Mouse (Mus musculus) heart, embryonic 13.5 days (tissue): ENCODE results near the gene Ncl. TPM values are rescaled to one million over a fixed set of nuclear protein-coding genes. Genes with fewer than 3 reads are reported as not detected.

Source experiments
- ATAC-seq: fragments of 200-750 bp; cut with Nextera tagmentation; 2 replicates; pipeline ENCODE4 v1.8.0; 2017; ENCODE audit warnings: moderate TSS enrichment; ENCODE audit not compliant: insufficient number of reproducible peaks, low FRiP score, low TSS enrichment; ENCODE audit errors: extremely low read depth
- H3K27ac ChIP-seq: fragments of 300-500 bp; sonication (generic); replicated peaks from 2 replicates; pipeline ENCODE4 v1.5.1; 2015; ENCODE audit warnings: moderate library complexity, mild to moderate bottlenecking, inconsistent platforms
- H3K27me3 ChIP-seq: fragments of 300-500 bp; sonication (generic); replicated peaks from 2 replicates; pipeline ENCODE4 v1.6.1; 2015; ENCODE audit warnings: mild to moderate bottlenecking, inconsistent platforms
- H3K36me3 ChIP-seq: fragments of 300-500 bp; sonication (generic); 2 replicates; pipeline ENCODE4 v1.6.1; 2015; ENCODE audit warnings: mild to moderate bottlenecking, inconsistent platforms
- H3K4me1 ChIP-seq: fragments of 300-500 bp; sonication (generic); 2 replicates; pipeline ENCODE4 v1.6.1; 2015; ENCODE audit warnings: inconsistent platforms
- H3K4me2 ChIP-seq: fragments of 300-500 bp; sonication (generic); 2 replicates; pipeline ENCODE4 v1.6.1; 2015; ENCODE audit warnings: inconsistent platforms, mild to moderate bottlenecking, moderate library complexity
- H3K4me3 ChIP-seq: fragments of 300-500 bp; sonication (generic); 2 replicates; pipeline ENCODE4 v1.5.1; 2015; ENCODE audit warnings: moderate library complexity, mild to moderate bottlenecking, inconsistent platforms
- H3K9ac ChIP-seq: fragments of 300-500 bp; sonication (generic); 2 replicates; pipeline ENCODE4 v1.6.1; 2015; ENCODE audit warnings: inconsistent platforms, mild to moderate bottlenecking, moderate library complexity
- H3K9me3 ChIP-seq: fragments of 300-500 bp; sonication (generic); 2 replicates; pipeline ENCODE4 v1.6.1; 2016; ENCODE audit warnings: inconsistent platforms
- WGBS: fragments of 180-500 bp; shearing (Covaris S2); methylation state at CpG from one replicate; pipeline ENCODE4 v1.1.7; 2015; ENCODE audit warnings: mixed read lengths; 5-methylcytosine and 5-hydroxymethylcytosine counted together
- polyA plus RNA-seq: library from polyadenylated mRNA; unstranded; fragments of >200 nt; fragmentation: Nextera tagmentation; extraction: Ambion mirVana; gene quantifications from 2 replicates; pipeline ENCODE4 v1.2.1, GENCODE M21; 2015

Gene Ncl
- polyA plus RNA-seq, 1 experiment from 2014 or later, result 247 TPM

DNA sequence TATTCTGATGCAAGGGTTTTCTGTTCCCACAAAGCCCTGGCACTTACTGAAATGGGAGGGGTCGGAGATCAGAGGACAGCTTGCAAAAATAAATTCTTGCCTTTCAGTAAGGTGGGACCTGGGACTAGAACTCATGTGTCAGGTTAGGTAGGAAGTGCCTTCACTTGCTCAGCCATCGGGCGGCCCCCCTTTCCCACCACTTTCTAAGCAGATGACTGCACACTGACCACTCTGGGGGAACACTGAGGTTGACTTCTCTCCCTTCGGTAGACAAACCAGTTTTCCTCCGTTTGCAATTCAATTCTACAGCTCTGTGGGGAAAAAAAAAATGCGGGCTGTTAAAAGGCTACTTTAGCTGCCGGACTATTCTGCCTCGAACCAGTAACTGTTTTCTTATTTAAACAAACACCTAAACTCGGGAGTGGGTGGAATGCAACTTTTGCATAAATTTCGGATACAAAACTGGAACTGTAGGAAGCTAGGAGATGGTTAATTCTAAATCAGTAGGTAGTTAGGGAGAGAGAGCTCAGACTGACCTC lies 47.7 kb downstream of the Ncl start:
- no peak overlapping the region for H3K9ac ChIP-seq
- no peak for ATAC-seq
- no peak overlapping the region for H3K4me2 ChIP-seq
- 47% methylated on average over 10 of the region's 10 CpGs for WGBS
- H3K27ac ChIP-seq, result no peak overlapping the region
- no peak overlapping the region for H3K4me3 ChIP-seq
- no peaks in the 10 kb centered on the region for H3K9me3 ChIP-seq
- H3K4me1 ChIP-seq, result no peaks in the 10 kb centered on the region; the same call in 1 of the 2 replicates
- no peaks in the 10 kb centered on the region for H3K36me3 ChIP-seq
- peaks cover 15% of the 10 kb centered on the region; the same call in 1 of the 2 replicates for H3K27me3 ChIP-seq

DNA sequence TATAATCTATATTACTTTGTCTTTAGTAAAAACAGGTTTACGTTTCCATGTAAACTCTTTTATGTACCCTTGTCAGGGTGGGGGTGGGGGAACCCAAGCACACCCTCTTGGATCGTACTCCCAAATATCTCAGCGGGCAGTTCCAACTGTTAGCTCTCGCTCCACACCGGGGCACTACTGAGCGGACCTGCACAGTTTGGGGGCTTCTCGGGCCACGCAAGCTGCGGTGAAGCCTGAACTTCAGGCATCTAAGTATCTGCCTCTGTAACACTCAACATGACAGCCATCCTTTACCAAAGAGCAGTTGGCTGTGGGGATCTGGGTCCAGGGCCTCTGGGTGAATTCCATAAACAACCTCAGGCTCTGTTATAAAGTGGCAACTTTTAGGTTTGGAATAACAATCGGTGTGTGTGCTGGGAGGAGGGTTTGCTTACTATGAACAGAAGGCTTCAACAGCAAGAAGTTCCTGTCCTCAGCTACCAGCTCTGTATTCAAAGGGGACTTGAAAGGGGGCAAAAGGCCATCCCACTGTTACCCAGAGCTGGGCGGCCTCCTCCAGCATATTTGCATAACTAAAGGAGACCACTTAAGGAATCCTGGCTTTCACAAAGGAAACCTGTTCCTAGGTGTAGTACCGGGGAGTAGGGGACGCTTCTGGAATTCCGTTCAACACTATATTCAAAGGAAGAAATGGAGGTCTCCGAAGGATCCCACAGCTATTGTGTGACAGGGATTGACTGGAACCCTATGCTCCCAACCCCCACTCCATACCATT lies 48.5 kb downstream of the Ncl start:
- Histone ChIP-seq H3K4me1 (no peaks in the 10 kb centered on the region; the same call in 1 of the 2 replicates), H3K27me3 (peaks cover 21% of the 10 kb centered on the region), H3K27ac (no peak overlapping the region), H3K9me3 (no peaks in the 10 kb centered on the region), H3K36me3 (no peaks in the 10 kb centered on the region), H3K4me3 (no peak overlapping the region), H3K4me2 (no peak overlapping the region), H3K9ac (no peak overlapping the region)
- 39% methylated on average over 15 of the region's 15 CpGs for WGBS
- ATAC-seq, result no peak

- 84% methylated on average over 7 of the region's 7 CpGs for WGBS
- Histone ChIP-seq H3K36me3 (no peaks in the 10 kb centered on the region), H3K4me2 (no peak overlapping the region), H3K9ac (no peak overlapping the region), H3K27me3 (peaks cover 35% of the 10 kb centered on the region), H3K9me3 (no peaks in the 10 kb centered on the region), H3K27ac (no peak overlapping the region), H3K4me3 (no peak overlapping the region), H3K4me1 (peaks cover under 1% of the 10 kb centered on the region; the same call in 1 of the 2 replicates)
- ATAC-seq, result no peak
Measured at GRCm38 (mm10) chr1:86309270-86309833, 49.8 kb downstream of the Ncl start.

DNA sequence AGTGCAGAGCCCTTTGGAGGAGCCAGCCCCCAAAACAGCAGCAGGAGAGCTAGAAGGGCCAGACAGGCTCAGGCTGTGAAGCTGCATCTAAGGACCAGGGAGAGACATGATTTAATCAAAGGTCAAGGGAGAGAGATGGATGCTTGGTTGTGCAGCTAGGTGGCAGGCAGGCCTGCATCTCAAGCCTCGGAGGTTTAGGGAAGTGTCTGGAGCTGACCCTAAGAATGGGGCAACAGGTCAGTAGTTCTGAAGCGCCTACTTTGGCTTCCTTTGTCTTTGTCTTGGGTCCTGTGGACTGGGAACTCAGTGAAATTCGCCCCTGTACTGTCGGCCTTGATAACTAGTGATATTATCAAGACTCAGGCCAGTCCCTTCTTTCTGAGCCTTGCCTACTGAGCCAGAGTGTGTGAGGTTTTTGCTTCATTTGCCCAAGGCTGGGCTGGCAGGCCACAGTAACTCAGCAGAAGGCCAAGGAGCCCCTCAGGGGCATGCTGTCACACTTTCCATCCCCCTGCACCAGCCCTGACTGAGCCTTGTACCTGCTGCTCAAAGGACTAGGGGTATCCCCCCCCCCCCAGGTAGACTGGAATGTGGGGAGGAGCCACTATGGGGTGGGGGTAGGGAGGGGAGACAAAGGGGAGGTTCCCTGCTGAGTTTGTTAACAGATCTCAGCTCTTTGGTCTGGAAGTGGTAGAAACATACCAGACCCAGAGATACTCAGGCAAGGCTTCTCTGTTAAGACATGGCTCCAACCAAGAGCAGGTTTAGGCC lies 51.1 kb downstream of the Ncl start:
- H3K9ac ChIP-seq, result no peak overlapping the region

GRCm38 (mm10) chr1:86307177-86307762 lies 51.9 kb downstream of the Ncl start:
- no peak for ATAC-seq
- no peaks in the 10 kb centered on the region for H3K36me3 ChIP-seq
- peaks cover 17% of the 10 kb centered on the region for H3K4me1 ChIP-seq
- no peaks in the 10 kb centered on the region for H3K9me3 ChIP-seq
- H3K4me2 ChIP-seq, result no peak overlapping the region
- H3K4me3 ChIP-seq, result no peak overlapping the region
- H3K9ac ChIP-seq, result no peak overlapping the region
- peaks cover 50% of the 10 kb centered on the region for H3K27me3 ChIP-seq
- no peak overlapping the region for H3K27ac ChIP-seq
- WGBS, result 83% methylated on average over 7 of the region's 7 CpGs

More for the DNA sequence above, 51.1 kb downstream of the Ncl start:
- Histone ChIP-seq H3K4me3 (no peak overlapping the region), H3K27me3 (peaks cover 43% of the 10 kb centered on the region), H3K27ac (no peak overlapping the region), H3K9me3 (no peaks in the 10 kb centered on the region), H3K4me1 (peaks cover 12% of the 10 kb centered on the region), H3K36me3 (no peaks in the 10 kb centered on the region), H3K4me2 (no peak overlapping the region)
- no peak for ATAC-seq
- 44% methylated on average over 4 of the region's 4 CpGs for WGBS

GRCm38 (mm10) chr1:86306686-86307085 lies 52.5 kb downstream of the Ncl start:
- no peak overlapping the region for H3K4me2 ChIP-seq
- H3K27me3 ChIP-seq, result peaks cover 56% of the 10 kb centered on the region
- no peak for ATAC-seq
- no peak overlapping the region for H3K4me3 ChIP-seq
- WGBS, result 75% methylated on average over 3 of the region's 3 CpGs
- H3K9ac ChIP-seq, result no peak overlapping the region
- H3K4me1 ChIP-seq, result peaks cover 17% of the 10 kb centered on the region
- no peaks in the 10 kb centered on the region for H3K36me3 ChIP-seq
- H3K9me3 ChIP-seq, result no peaks in the 10 kb centered on the region
- no peak overlapping the region for H3K27ac ChIP-seq

DNA sequence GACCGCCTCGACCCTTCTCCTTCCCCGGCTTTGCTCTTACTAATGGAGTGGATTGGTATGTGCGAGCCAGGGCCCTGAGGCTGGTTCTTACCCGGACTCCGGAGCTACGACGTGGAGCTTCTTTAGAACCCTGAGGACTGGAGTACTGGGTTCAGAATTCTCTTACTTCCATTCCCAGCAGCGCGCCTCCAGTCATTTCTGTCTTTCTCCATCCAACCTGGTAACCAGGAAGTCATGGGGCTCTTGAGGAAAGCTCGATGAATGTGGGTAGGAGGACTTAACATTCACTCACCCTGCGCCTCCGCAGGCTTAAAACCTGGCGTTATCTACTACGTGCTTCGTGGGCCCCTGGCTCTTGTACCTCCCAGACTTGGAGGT lies 55.3 kb downstream of the Ncl start:
- H3K9me3 ChIP-seq, result no peaks in the 10 kb centered on the region
- H3K4me3 ChIP-seq, result peak overlapping the region; percentile 67
- H3K27me3 ChIP-seq, result peaks cover 67% of the 10 kb centered on the region
- ATAC-seq, result no peak
- no peaks in the 10 kb centered on the region for H3K36me3 ChIP-seq
- peak overlapping the region; percentile 98 for H3K4me2 ChIP-seq
- peak overlapping the region; percentile 78 for H3K9ac ChIP-seq
- WGBS, result 2% methylated on average over 16 of the region's 16 CpGs
- peaks cover 23% of the 10 kb centered on the region for H3K4me1 ChIP-seq
- no peak overlapping the region for H3K27ac ChIP-seq

GRCm38 (mm10) chr1:86303063-86303872 lies 55.9 kb downstream of the Ncl start:
- Histone ChIP-seq H3K4me3 (peak overlapping the region; percentile 67), H3K9me3 (no peaks in the 10 kb centered on the region), H3K27ac (no peak overlapping the region), H3K4me2 (peak overlapping the region; percentile 98), H3K4me1 (peaks cover 23% of the 10 kb centered on the region), H3K9ac (peak overlapping the region; percentile 78), H3K36me3 (no peaks in the 10 kb centered on the region), H3K27me3 (peaks cover 67% of the 10 kb centered on the region)
- WGBS, result 1% methylated on average over 64 of the region's 65 CpGs
- no peak; the same call in 1 of the 2 replicates for ATAC-seq

GRCm38 (mm10) chr1:86302532-86302931 lies 56.7 kb downstream of the Ncl start, which contains the start of gene B3gnt7:
TSS of gene B3gnt7 (plus strand) at chr1:86302832.
- H3K4me1 ChIP-seq, result peaks cover 23% of the 10 kb centered on the region
- H3K27me3 ChIP-seq, result peaks cover 67% of the 10 kb centered on the region
- peak within 1 kb of the TSS; percentile 98 for H3K4me2 ChIP-seq
- ATAC-seq, result no peak
- no peaks in the 10 kb centered on the region for H3K9me3 ChIP-seq
- no peak within 1 kb of the TSS for H3K27ac ChIP-seq
- peak within 1 kb of the TSS; percentile 78 for H3K9ac ChIP-seq
- H3K36me3 ChIP-seq, result no peaks in the 10 kb centered on the region
- H3K4me3 ChIP-seq, result peak within 1 kb of the TSS; percentile 67
- WGBS, result 35% methylated on average over 6 of the region's 6 CpGs

DNA sequence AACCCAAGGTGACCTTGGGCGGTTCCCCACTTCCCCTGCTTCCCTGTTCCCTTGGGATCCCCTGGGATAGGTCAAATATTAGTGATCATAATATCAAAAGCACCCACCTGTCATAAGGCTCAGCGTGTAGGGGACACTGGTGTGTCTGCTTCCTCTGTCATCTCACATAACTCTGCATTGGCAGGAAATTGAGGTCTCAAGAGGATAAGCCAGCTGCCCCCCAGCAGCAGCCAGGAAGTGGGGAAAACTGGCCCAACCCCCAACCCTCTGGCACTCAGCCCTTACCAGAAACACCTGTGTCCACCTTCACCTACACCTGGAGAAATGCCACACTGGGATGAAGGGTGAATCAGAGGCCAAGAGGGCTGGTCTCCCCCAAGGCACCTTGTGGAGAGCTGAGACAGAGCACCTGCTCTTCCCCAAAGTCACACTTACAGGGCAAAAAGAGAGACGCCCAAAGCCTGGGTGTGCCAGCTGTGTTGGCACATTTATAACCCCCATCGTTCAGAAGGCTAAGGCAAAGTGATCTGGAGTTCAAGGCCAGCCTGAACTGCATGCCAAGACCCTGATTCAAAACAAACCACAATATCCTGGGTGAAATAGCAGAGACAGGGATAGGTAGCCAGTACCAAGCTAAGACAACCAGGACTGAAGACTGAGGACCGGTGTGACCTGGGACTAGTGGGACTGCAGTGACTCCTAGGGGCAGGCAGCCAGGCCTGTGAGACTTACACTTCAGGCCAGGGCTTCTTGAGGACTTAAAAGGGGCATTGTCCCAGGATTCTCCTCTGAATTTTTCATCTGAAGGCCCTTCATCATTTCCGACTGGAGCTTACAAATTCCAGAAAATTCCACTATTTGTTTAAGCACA lies 57.7 kb downstream of the Ncl start:
- ATAC-seq, result no peak
- Histone ChIP-seq H3K27me3 (peaks cover 64% of the 10 kb centered on the region), H3K36me3 (no peaks in the 10 kb centered on the region), H3K4me1 (peaks cover 23% of the 10 kb centered on the region), H3K9ac (no peak overlapping the region), H3K4me2 (no peak overlapping the region), H3K27ac (no peak overlapping the region), H3K4me3 (no peak overlapping the region), H3K9me3 (no peaks in the 10 kb centered on the region)
- WGBS, result 48% methylated on average over 6 of the region's 6 CpGs
